Mouse (Mus musculus) megakaryocyte, embryonic 14.5 days (primary cell): ENCODE measurements around the gene Fam129b. TPM values are rescaled to one million over a fixed set of nuclear protein-coding genes. Genes with fewer than 3 reads are reported as not detected.

Source experiments
- H3K27me3 ChIP-seq: replicated peaks from 2 replicates; pipeline ENCODE3; 2012; ENCODE audit warnings: inconsistent platforms
- H3K36me3 ChIP-seq: replicated peaks from 2 replicates; pipeline ENCODE3; 2012; ENCODE audit warnings: low read length, inconsistent platforms, mixed read lengths
- H3K4me1 ChIP-seq: 2 replicates; pipeline ENCODE4 v1.6.1; 2012; ENCODE audit warnings: inconsistent platforms
- H3K4me3 ChIP-seq: replicated peaks from 2 replicates; pipeline ENCODE3; 2012; ENCODE audit warnings: moderate library complexity, mild to moderate bottlenecking, inconsistent platforms
- H3K9me3 ChIP-seq: 2 replicates; pipeline ENCODE4 v1.6.1; 2012; ENCODE audit warnings: inconsistent platforms
- FLI1 ChIP-seq: IDR thresholded peaks from 2 replicates; pipeline ENCODE4 v1.6.1; 2012; ENCODE audit warnings: low read length, inconsistent platforms, mixed read lengths
- GATA1 ChIP-seq: IDR thresholded peaks from 3 replicates; pipeline ENCODE4 v1.6.1; 2012; ENCODE audit warnings: mixed read lengths, low read length, inconsistent platforms, borderline replicate concordance
- polyA plus RNA-seq: library from polyadenylated mRNA; stranded (reverse); fragments of >175 nt; gene quantifications from 2 replicates; pipeline ENCODE4 v1.2.3, GENCODE M21; 2012; ENCODE audit warnings: low replicate concordance; ENCODE audit not compliant: insufficient read depth

Gene Fam129b
- polyA plus RNA-seq, 1 experiment, result 19.5 TPM

DNA sequence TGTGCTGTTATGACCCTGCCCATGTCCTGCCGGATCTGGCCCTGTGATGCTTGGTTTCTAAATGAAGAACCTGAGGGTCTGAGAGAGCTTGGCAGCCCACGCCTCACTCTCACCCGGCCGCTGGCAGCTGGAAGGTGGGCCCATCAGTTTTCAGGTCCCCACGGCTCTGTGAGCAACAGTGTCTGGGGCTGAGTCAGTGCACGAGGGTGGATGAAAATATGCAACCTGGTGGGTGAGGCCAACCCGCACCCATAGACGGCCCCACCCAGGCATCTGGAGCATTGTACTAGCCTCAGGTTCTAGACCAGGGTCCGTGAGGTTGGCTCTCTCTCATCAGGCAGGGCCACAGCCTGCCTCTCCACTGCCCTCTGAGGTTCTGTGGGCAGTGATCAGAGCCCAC lies 26.2 kb downstream of the Fam129b start:
- TF ChIP-seq GATA1 (no peak), FLI1 (no peak)
- no peaks in the 10 kb centered on the region for H3K9me3 ChIP-seq
- peaks cover 67% of the 10 kb centered on the region for H3K4me1 ChIP-seq
- H3K36me3 ChIP-seq, result no peaks in the 10 kb centered on the region
- no peak overlapping the region for H3K4me3 ChIP-seq
- peaks cover 84% of the 10 kb centered on the region for H3K27me3 ChIP-seq

- Histone ChIP-seq H3K36me3 (no peaks in the 10 kb centered on the region), H3K9me3 (no peaks in the 10 kb centered on the region), H3K4me1 (peaks cover 57% of the 10 kb centered on the region), H3K27me3 (peaks cover 79% of the 10 kb centered on the region), H3K4me3 (no peak overlapping the region)
- TF ChIP-seq GATA1 (no peak), FLI1 (no peak)
Observed at GRCm38 (mm10) chr2:32903470-32903869, 27.6 kb downstream of the Fam129b start.

GRCm38 (mm10) chr2:32904637-32905036 lies 28.7 kb downstream of the Fam129b start:
- peaks cover 78% of the 10 kb centered on the region for H3K27me3 ChIP-seq
- peaks cover 4% of the 10 kb centered on the region for H3K36me3 ChIP-seq
- TF ChIP-seq FLI1, result no peak
- TF ChIP-seq GATA1, result no peak
- peaks cover 57% of the 10 kb centered on the region for H3K4me1 ChIP-seq
- no peak overlapping the region for H3K4me3 ChIP-seq
- no peaks in the 10 kb centered on the region for H3K9me3 ChIP-seq

GRCm38 (mm10) chr2:32905297-32905696 lies 29.4 kb downstream of the Fam129b start:
- Histone ChIP-seq H3K27me3 (peaks cover 75% of the 10 kb centered on the region), H3K36me3 (peaks cover 5% of the 10 kb centered on the region), H3K4me3 (no peak overlapping the region), H3K9me3 (no peaks in the 10 kb centered on the region), H3K4me1 (peaks cover 51% of the 10 kb centered on the region)
- no peak for TF ChIP-seq GATA1
- TF ChIP-seq FLI1, result no peak

GRCm38 (mm10) chr2:32907442-32907841 lies 31.5 kb downstream of the Fam129b start:
- H3K9me3 ChIP-seq, result no peaks in the 10 kb centered on the region
- peaks cover 20% of the 10 kb centered on the region for H3K36me3 ChIP-seq
- no peak overlapping the region for H3K4me3 ChIP-seq
- H3K4me1 ChIP-seq, result peaks cover 48% of the 10 kb centered on the region
- H3K27me3 ChIP-seq, result peaks cover 74% of the 10 kb centered on the region
- no peak for TF ChIP-seq GATA1
- no peak for TF ChIP-seq FLI1

GRCm38 (mm10) chr2:32908272-32908671 lies 32.4 kb downstream of the Fam129b start:
- Histone ChIP-seq H3K36me3 (peaks cover 20% of the 10 kb centered on the region), H3K4me3 (no peak overlapping the region), H3K9me3 (no peaks in the 10 kb centered on the region), H3K27me3 (peaks cover 74% of the 10 kb centered on the region), H3K4me1 (peaks cover 42% of the 10 kb centered on the region)
- no peak for TF ChIP-seq FLI1
- TF ChIP-seq GATA1, result no peak

DNA sequence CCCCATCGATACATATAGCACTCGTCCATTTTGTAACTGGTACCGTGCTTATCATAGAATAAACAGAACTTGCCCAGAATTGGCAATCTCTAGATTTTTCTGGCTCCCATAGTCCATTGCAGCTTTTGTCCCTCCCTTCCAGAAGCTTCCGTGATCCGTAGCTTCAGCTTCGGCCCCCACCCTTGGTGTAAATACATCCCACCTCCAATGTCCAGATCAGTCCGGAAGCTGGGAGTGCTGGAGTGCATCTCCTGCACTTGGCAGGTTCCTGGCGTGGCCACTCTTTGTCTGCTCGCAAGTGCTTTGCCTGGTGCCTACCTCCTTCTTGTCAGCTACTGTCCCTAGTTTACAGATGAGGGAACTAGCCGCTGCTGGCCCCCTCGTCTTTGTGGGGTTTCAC lies 32.9 kb downstream of the Fam129b start:
- peaks cover 37% of the 10 kb centered on the region for H3K4me1 ChIP-seq
- H3K4me3 ChIP-seq, result no peak overlapping the region
- H3K36me3 ChIP-seq, result peaks cover 20% of the 10 kb centered on the region
- TF ChIP-seq GATA1 (no peak), FLI1 (no peak)
- H3K27me3 ChIP-seq, result peaks cover 71% of the 10 kb centered on the region
- H3K9me3 ChIP-seq, result no peaks in the 10 kb centered on the region

DNA sequence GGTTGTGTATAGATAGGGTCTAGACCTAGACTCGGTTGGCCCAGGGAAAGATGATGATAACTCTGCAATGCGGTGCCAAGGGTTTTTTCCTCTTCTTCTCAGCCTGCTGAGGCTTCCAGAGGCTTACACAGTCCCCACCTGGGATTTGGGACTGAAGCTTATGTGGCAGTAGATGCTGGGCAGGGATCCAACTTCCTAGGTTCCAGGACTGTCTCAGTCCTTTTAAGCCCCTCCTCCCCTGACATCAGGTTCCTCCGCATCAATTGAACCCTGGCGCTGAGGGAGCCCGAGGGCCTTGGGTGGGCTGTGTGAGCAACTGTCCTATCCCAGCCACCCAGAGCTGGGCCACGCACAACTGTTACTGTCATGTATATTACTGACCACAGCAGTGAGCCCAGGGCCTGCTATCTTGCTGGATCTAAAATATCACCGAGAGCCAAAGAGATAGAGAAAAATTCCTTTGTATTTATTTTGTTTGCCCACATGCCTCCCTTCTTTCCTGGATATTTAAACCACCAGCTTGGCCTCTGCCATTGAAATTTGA lies 35.8 kb downstream of the Fam129b start:
- Histone ChIP-seq H3K9me3 (no peaks in the 10 kb centered on the region), H3K36me3 (peaks cover 25% of the 10 kb centered on the region), H3K4me1 (peaks cover 31% of the 10 kb centered on the region), H3K4me3 (no peak overlapping the region), H3K27me3 (peaks cover 71% of the 10 kb centered on the region)
- TF ChIP-seq FLI1, result no peak
- TF ChIP-seq GATA1, result no peak

DNA sequence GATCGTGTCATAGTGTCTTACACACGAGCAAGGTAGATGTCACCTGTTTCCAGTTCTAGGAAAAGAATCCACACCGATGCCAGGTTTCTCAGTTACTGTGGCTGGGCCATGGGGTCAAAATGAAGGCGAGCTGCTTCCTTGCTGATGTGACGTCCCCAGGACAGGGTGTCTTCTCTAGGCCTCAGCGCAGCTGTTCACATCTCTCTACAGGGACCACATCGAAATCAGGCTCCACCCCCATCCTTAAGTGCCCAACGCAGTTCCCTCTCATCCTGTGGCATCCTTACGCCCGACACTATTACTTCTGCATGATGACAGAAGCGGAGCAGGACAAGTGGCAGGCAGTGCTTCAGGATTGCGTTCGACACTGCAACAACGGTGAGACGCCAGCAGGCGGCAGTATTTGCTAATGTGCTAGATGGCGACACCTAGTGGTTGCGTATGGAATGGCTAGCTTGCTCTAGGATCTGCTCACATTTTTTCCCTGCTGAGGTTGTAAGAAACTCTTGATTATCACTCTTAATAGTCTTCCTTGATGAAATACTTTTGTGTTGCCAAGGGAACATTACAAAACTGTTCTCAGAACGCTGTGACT lies 36.4 kb downstream of the Fam129b start:
- no peak overlapping the region for H3K4me3 ChIP-seq
- peaks cover 33% of the 10 kb centered on the region for H3K4me1 ChIP-seq
- peaks cover 67% of the 10 kb centered on the region for H3K27me3 ChIP-seq
- peaks cover 25% of the 10 kb centered on the region for H3K36me3 ChIP-seq
- no peaks in the 10 kb centered on the region for H3K9me3 ChIP-seq
- TF ChIP-seq FLI1 (no peak), GATA1 (no peak)

GRCm38 (mm10) chr2:32914362-32914761 lies 38.4 kb downstream of the Fam129b start:
- TF ChIP-seq FLI1 (no peak), GATA1 (no peak)
- Histone ChIP-seq H3K27me3 (peaks cover 62% of the 10 kb centered on the region), H3K4me3 (no peak overlapping the region), H3K4me1 (peaks cover 49% of the 10 kb centered on the region), H3K36me3 (peaks cover 30% of the 10 kb centered on the region), H3K9me3 (no peaks in the 10 kb centered on the region)
